Mouse (Mus musculus) forebrain, embryonic 11.5 days (tissue): ENCODE results near the gene Orc2. TPM values are rescaled to one million over a fixed set of nuclear protein-coding genes. Genes with fewer than 3 reads are reported as not detected.
A peak's percentile ranks its signal among the peaks of the same experiment; 100 is the strongest.

Experiments used
- ATAC-seq: fragments of 200-750 bp; cut with Nextera tagmentation; replicated peaks from 2 replicates; pipeline ENCODE4 v1.8.0; 2017; ENCODE audit warnings: moderate TSS enrichment; ENCODE audit not compliant: low FRiP score
- DNase-seq: peaks from one replicate; pipeline ENCODE4 v3.0.0-alpha.2; 2017; ENCODE audit warnings: low spot score
- H3K27ac ChIP-seq: fragments of 300-500 bp; sonication (generic); 2 replicates; pipeline ENCODE4 v1.5.1; 2014; ENCODE audit warnings: low read depth, low read length
- H3K27me3 ChIP-seq: fragments of 300-500 bp; sonication (generic); 2 replicates; pipeline ENCODE4 v1.6.1; 2014; ENCODE audit warnings: mild to moderate bottlenecking, low read length, mixed read lengths; ENCODE audit not compliant: control insufficient read depth, insufficient read depth
- H3K36me3 ChIP-seq: fragments of 300-500 bp; sonication (generic); 2 replicates; pipeline ENCODE4 v1.6.1; 2014; ENCODE audit warnings: mild to moderate bottlenecking, low read length, moderate library complexity, mixed read lengths; ENCODE audit not compliant: control insufficient read depth, insufficient read depth
- H3K4me1 ChIP-seq: fragments of 300-500 bp; sonication (generic); replicated peaks from 2 replicates; pipeline ENCODE4 v1.6.1; 2014; ENCODE audit warnings: low read length, mixed read lengths; ENCODE audit not compliant: control insufficient read depth, insufficient read depth
- H3K4me2 ChIP-seq: fragments of 300-500 bp; sonication (generic); 2 replicates; pipeline ENCODE4 v1.6.1; 2014; ENCODE audit warnings: low read depth, mild to moderate bottlenecking, low read length, moderate library complexity, mixed read lengths; ENCODE audit not compliant: severe bottlenecking
- H3K4me3 ChIP-seq: fragments of 300-500 bp; sonication (generic); 2 replicates; pipeline ENCODE4 v1.5.1; 2014; ENCODE audit warnings: low read depth, low read length
- H3K9ac ChIP-seq: fragments of 300-500 bp; sonication (generic); 2 replicates; pipeline ENCODE4 v1.6.1; 2014; ENCODE audit warnings: low read length
- H3K9me3 ChIP-seq: fragments of 300-500 bp; sonication (generic); 2 replicates; pipeline ENCODE4 v1.6.1; 2016; ENCODE audit warnings: low read length, mixed read lengths; ENCODE audit not compliant: control insufficient read depth
- WGBS: fragments of 180-500 bp; shearing (Covaris S2); extraction: QIAGEN DNeasy Blood & Tissue Kit; methylation state at CpG from one replicate; pipeline ENCODE4 v1.1.7; 2014; 5-methylcytosine and 5-hydroxymethylcytosine counted together
- polyA plus RNA-seq: library from polyadenylated mRNA; unstranded; fragments of >200 nt; fragmentation: Nextera tagmentation; extraction: Ambion mirVana; gene quantifications from 2 replicates; pipeline ENCODE4 v1.2.1, GENCODE M21; 2014

Gene Orc2
- polyA plus RNA-seq, 1 experiment from 2014 or later, result 54.0 TPM

DNA sequence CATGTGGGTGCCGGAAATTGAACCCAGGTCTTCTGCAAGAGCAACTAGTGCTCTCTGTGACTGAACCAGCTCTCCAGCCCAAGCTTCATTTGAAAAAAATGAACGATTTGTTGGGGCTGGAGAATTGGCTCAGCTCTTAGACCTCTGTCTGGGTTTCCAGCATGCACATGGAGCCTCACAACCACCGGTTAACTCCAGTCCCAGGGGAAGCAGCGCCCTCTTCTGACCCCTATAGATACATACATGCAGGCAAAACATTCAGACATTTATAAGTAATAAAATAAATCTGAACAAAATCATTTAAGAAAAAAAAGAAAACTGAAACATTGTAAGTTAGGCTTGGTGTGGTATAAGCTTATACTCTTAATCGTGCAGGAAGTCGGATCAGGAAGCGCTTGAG lies 56.5 kb downstream of the Orc2 start:
- H3K4me3 ChIP-seq, result no peak overlapping the region
- 91% methylated on average over 7 of the region's 7 CpGs for WGBS
- no peaks in the 10 kb centered on the region for H3K9me3 ChIP-seq
- H3K4me1 ChIP-seq, result peaks cover 7% of the 10 kb centered on the region; the same call in 1 of the 2 replicates
- no peaks in the 10 kb centered on the region for H3K27me3 ChIP-seq
- H3K36me3 ChIP-seq, result peaks cover 11% of the 10 kb centered on the region; the same call in 1 of the 2 replicates
- no peak overlapping the region for H3K9ac ChIP-seq
- DNase-seq, result no peak
- H3K4me2 ChIP-seq, result no peak overlapping the region
- H3K27ac ChIP-seq, result no peak overlapping the region
- ATAC-seq, result no peak

DNA sequence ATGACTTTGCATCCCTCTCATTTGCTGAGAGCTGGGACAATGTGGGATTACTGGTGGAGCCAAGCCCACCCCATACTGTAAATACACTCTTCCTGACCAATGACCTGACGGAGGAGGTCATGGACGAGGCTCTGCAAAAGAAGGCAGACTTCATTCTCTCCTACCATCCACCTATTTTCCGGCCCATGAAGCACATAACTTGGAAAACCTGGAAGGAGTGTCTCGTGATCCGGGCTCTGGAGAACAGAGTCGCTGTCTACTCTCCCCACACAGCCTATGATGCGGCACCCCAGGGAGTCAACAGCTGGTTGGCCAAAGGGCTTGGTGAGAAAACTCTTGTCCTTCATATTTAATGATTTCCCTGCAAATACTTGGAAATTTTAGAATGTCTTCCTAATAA lies 57.1 kb downstream of the Orc2 start:
- no peak overlapping the region for H3K27ac ChIP-seq
- DNase-seq (no peak), ATAC-seq (no peak)
- WGBS, result 97% methylated on average over 7 of the region's 7 CpGs
- no peaks in the 10 kb centered on the region for H3K9me3 ChIP-seq
- H3K4me2 ChIP-seq, result no peak overlapping the region
- H3K27me3 ChIP-seq, result no peaks in the 10 kb centered on the region
- peaks cover 8% of the 10 kb centered on the region; the same call in 1 of the 2 replicates for H3K36me3 ChIP-seq
- no peak overlapping the region for H3K9ac ChIP-seq
- H3K4me3 ChIP-seq, result no peak overlapping the region
- peaks cover 7% of the 10 kb centered on the region; the same call in 1 of the 2 replicates for H3K4me1 ChIP-seq

DNA sequence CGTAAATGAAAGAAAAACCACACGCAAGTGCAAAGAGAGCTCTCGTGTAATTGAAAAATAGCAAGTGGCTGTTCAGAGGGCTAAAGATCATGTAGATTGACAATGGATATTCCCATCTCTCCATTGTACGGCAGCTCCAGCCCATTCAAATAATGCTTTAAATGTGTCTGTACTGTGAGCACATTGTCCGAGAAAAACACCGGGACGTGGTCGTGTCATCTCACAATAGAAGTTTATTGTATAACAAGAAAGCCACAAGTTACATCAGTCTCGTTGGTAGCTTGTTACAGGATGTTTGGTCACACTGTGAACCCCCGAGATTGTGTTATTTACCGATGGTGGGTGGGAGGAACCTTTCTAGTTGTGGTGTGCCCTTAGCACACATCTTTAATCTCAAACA lies 59.0 kb downstream of the Orc2 start:
- no peak for DNase-seq
- peak overlapping the region; percentile 55; the same call in 1 of the 2 replicates for H3K27ac ChIP-seq
- 14% methylated on average over 11 of the region's 11 CpGs for WGBS
- H3K4me3 ChIP-seq, result peak overlapping the region; percentile 41
- H3K36me3 ChIP-seq, result peaks cover 4% of the 10 kb centered on the region; the same call in 1 of the 2 replicates
- H3K9ac ChIP-seq, result peak overlapping the region; percentile 82
- peak overlapping the region; percentile 67 for H3K4me2 ChIP-seq
- H3K4me1 ChIP-seq, result peaks cover 7% of the 10 kb centered on the region; the same call in 1 of the 2 replicates
- H3K9me3 ChIP-seq, result no peaks in the 10 kb centered on the region
- ATAC-seq, result 0 out of 2 replicates have a peak, but pooled peaks have one; percentile 22
- H3K27me3 ChIP-seq, result no peaks in the 10 kb centered on the region

DNA sequence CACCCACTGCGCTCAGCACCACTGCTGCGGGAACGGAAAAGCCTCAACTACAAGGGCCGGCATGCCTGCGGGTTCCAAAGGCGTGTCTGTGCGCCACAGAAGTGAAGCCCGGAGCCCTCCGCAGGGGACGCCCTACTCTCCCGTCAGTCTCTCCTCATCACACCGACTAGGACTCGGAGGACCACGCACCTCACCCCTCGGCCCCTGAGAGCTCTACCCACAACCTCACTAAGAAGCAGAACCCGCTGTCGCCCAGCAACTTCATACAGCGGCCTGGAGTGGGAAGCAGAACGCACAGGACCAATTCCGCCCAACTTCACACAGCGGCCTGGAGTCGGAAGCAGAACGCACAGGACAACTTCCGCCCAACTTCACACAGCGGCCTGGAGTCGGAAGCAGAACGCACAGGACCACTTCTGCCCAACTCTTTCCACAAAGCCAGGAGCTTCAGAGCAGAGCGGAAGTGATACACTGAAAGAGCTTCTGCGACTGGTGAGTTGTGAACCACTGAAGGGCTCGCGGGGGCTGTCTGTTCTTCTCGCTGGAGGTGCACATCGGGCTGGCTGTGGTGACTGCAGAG lies 59.7 kb downstream of the Orc2 start, which contains the start of the genes Nif3l1 and Ppil3:
Gene Nif3l1 (plus strand): TSS at position 9 of the 580 bp plus-strand sequence.
Gene Ppil3 (minus strand): TSS at position 344 of the 580 bp plus-strand sequence.
- ATAC-seq (peak; percentile 94), DNase-seq (peak; percentile 89)
- H3K4me3 ChIP-seq, result peak within 1 kb of the TSS; percentile 41
- peaks cover 7% of the 10 kb centered on the region; the same call in 1 of the 2 replicates for H3K4me1 ChIP-seq
- peaks cover 4% of the 10 kb centered on the region; the same call in 1 of the 2 replicates for H3K36me3 ChIP-seq
- H3K9ac ChIP-seq, result peak within 1 kb of the TSS; percentile 82
- no peaks in the 10 kb centered on the region for H3K27me3 ChIP-seq
- peak within 1 kb of the TSS; percentile 55; the same call in 1 of the 2 replicates for H3K27ac ChIP-seq
- peak within 1 kb of the TSS; percentile 67 for H3K4me2 ChIP-seq
- WGBS, result under 1% methylated on average over 33 of the region's 33 CpGs
- no peaks in the 10 kb centered on the region for H3K9me3 ChIP-seq

DNA sequence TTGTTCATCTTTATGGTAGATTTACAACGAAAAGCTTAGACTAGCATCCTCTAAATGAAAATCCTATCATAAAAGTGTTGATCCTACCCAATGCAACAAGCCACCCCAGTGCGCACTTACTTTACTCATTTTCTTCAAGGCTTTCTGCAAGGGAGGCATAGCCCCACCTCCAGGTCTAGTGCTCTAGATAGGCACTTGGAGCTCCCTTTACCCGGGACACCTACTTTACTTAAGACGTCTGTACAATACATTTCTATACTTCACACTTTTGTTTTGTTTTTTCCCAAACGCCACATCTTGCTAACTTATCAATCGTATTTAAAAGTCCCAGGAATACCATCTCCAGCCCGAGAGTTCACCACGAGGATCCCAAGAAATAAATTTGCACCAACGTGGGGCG lies 60.2 kb downstream of the Orc2 start:
- 15% methylated on average over 10 of the region's 10 CpGs for WGBS
- no peaks in the 10 kb centered on the region for H3K9me3 ChIP-seq
- peak overlapping the region; percentile 41 for H3K4me3 ChIP-seq
- DNase-seq (no peak), ATAC-seq (0 out of 2 replicates have a peak, but pooled peaks have one; percentile 26)
- H3K4me2 ChIP-seq, result peak overlapping the region; percentile 67
- peaks cover 7% of the 10 kb centered on the region; the same call in 1 of the 2 replicates for H3K4me1 ChIP-seq
- peak overlapping the region; percentile 55; the same call in 1 of the 2 replicates for H3K27ac ChIP-seq
- H3K27me3 ChIP-seq, result no peaks in the 10 kb centered on the region
- peak overlapping the region; percentile 82 for H3K9ac ChIP-seq
- peaks cover 4% of the 10 kb centered on the region; the same call in 1 of the 2 replicates for H3K36me3 ChIP-seq

DNA sequence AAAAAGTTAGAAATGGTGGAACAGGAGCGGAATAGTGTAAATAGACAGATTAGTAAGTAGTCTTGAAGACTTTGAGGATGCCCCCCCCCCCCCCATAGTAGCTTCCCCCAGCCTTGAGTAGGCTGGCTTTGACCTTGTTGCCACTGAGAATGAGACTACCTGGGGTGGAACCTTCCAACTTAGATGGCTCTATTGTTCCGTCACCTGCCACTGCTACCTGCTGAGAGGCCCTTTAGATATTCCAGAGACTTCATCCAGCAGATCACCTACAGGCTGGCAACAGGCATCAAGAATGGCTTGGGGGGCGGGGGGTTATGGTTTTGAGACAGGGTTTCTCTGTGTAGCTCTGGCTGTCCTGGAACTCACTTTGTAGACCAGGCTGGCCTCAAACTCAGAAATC lies 80.4 kb downstream of the Orc2 start:
- no peaks in the 10 kb centered on the region for H3K9me3 ChIP-seq
- H3K27me3 ChIP-seq, result no peaks in the 10 kb centered on the region
- no peak overlapping the region for H3K4me3 ChIP-seq
- WGBS, result 82% methylated on average over 3 of the region's 3 CpGs
- ATAC-seq, result 0 out of 2 replicates have a peak, but pooled peaks have one; percentile 25
- no peaks in the 10 kb centered on the region; the same call in 1 of the 2 replicates for H3K4me1 ChIP-seq
- no peak overlapping the region for H3K27ac ChIP-seq
- H3K4me2 ChIP-seq, result no peak overlapping the region
- no peak for DNase-seq
- H3K36me3 ChIP-seq, result peaks cover 6% of the 10 kb centered on the region; the same call in 1 of the 2 replicates
- no peak overlapping the region for H3K9ac ChIP-seq

DNA sequence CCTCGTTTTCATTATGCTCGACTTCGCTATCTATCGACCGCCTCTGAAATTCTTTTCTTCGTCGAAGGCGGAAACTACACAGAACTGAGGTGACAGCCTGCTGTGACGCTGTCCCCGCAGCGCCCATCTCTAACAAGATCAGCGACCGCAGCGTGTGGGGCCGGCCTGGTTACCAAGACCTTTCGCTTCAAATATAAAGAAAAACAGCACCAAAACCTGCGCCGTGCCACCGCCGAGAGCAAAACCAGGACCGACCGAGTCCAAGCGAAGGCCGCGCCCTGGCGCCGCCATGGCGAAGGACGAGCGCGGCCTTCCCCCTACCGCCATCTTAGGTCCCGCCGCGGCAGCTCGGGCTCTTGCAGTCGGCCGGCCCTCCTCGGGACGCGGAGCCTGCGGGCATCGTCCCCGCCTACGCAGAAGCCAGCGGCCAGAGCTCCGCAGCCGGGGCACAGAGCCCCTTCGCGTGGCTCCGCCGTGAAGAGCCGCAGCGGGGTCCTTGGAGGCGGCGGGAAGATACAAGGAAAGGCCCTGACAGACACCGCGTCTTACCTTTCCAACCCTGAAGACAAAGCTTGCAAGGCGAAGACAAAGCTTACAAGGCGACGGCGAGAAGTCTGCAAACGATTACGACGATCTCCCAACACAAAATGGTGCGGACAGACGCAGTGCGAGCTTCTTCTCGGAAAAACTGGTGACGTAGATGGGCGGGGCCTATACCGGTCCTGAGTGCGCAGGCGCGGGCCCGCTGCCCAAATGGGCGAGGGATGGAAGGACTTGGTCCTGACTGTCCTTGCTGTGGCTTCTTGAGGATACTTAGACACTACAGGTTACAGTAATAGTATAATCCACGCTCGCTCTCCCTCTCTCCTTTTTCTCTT lies 81.3 kb downstream of the Orc2 start, which contains the start of gene Clk1:
Gene Clk1 (minus strand): TSS at position 696 of the 878 bp plus-strand sequence.
- Histone ChIP-seq H3K27ac (peak within 1 kb of the TSS; percentile 92), H3K4me3 (peak within 1 kb of the TSS; percentile 75), H3K27me3 (no peaks in the 10 kb centered on the region), H3K9me3 (no peaks in the 10 kb centered on the region), H3K4me1 (no peaks in the 10 kb centered on the region; the same call in 1 of the 2 replicates), H3K36me3 (peaks cover 10% of the 10 kb centered on the region; the same call in 1 of the 2 replicates), H3K9ac (peak within 1 kb of the TSS; percentile 95), H3K4me2 (peak within 1 kb of the TSS; percentile 71)
- DNase-seq (peak; percentile 95), ATAC-seq (peak; percentile 94)
- WGBS, result under 1% methylated on average over 79 of the region's 79 CpGs

DNA sequence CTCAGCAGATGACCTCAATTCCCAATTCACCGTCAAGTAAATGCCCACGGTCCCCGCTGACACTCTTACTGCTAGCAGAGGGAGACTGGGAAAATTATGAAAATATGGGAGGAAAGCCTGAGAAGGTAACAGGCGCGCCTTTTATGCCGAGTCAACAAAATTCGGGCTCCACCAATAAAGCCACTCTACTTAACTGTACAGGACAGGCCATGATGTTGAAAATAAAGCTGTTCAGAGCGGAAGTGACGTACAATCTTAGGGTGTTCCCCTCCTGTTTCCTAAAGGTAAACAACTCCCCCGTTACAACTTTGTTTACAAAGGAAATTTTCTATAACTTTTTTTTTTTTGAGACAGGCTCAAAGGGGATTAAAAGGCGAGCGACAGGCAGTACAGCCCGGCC lies 82.0 kb downstream of the Orc2 start:
- no peaks in the 10 kb centered on the region; the same call in 1 of the 2 replicates for H3K4me1 ChIP-seq
- H3K4me2 ChIP-seq, result peak overlapping the region; percentile 71
- H3K9me3 ChIP-seq, result no peaks in the 10 kb centered on the region
- H3K9ac ChIP-seq, result peak overlapping the region; percentile 95
- 19% methylated on average over 13 of the region's 13 CpGs for WGBS
- peak overlapping the region; percentile 92; the same call in 1 of the 2 replicates for H3K27ac ChIP-seq
- ATAC-seq (peak; percentile 57), DNase-seq (no peak)
- no peaks in the 10 kb centered on the region for H3K27me3 ChIP-seq
- H3K36me3 ChIP-seq, result peaks cover 13% of the 10 kb centered on the region; the same call in 1 of the 2 replicates
- peak overlapping the region; percentile 75 for H3K4me3 ChIP-seq
